Mouse (Mus musculus) neural tube, embryonic 13.5 days (tissue): ENCODE data around the gene Dock4. TPM values are rescaled to one million over a fixed set of nuclear protein-coding genes. Genes with fewer than 3 reads are reported as not detected.
A peak's percentile ranks its signal among the peaks of the same experiment; 100 is the strongest.

ENCODE experiments used
- ATAC-seq: fragments of 200-750 bp; cut with Nextera tagmentation; 2 replicates; pipeline ENCODE4 v1.8.0; 2017; ENCODE audit warnings: low read depth, mild to moderate bottlenecking, moderate TSS enrichment, moderate library complexity
- H3K27ac ChIP-seq: fragments of 300-500 bp; sonication (generic); replicated peaks from 2 replicates; pipeline ENCODE4 v1.5.1; 2015; ENCODE audit warnings: moderate library complexity, mild to moderate bottlenecking, inconsistent platforms
- H3K27me3 ChIP-seq: fragments of 300-500 bp; sonication (generic); 2 replicates; pipeline ENCODE4 v1.6.1; 2015; ENCODE audit warnings: mild to moderate bottlenecking, inconsistent platforms
- H3K36me3 ChIP-seq: fragments of 300-500 bp; sonication (generic); 2 replicates; pipeline ENCODE4 v1.6.1; 2015; ENCODE audit warnings: mild to moderate bottlenecking, inconsistent platforms
- H3K4me1 ChIP-seq: fragments of 300-500 bp; sonication (generic); replicated peaks from 2 replicates; pipeline ENCODE4 v1.6.1; 2015; ENCODE audit warnings: inconsistent platforms
- H3K4me2 ChIP-seq: fragments of 300-500 bp; sonication (generic); 2 replicates; pipeline ENCODE4 v1.6.1; 2015; ENCODE audit warnings: inconsistent platforms, mild to moderate bottlenecking, moderate library complexity
- H3K4me3 ChIP-seq: fragments of 300-500 bp; sonication (generic); 2 replicates; pipeline ENCODE4 v1.5.1; 2015; ENCODE audit warnings: mild to moderate bottlenecking, inconsistent platforms
- H3K9ac ChIP-seq: fragments of 300-500 bp; sonication (generic); 2 replicates; pipeline ENCODE4 v1.6.1; 2015; ENCODE audit warnings: moderate library complexity, mild to moderate bottlenecking, inconsistent platforms
- H3K9me3 ChIP-seq: fragments of 300-500 bp; sonication (generic); 2 replicates; pipeline ENCODE4 v1.6.1; 2016; ENCODE audit warnings: inconsistent platforms
- WGBS: fragments of 180-500 bp; shearing (Covaris S2); methylation state at CpG from one replicate; pipeline ENCODE4 v1.1.7; 2015; 5-methylcytosine and 5-hydroxymethylcytosine counted together
- polyA plus RNA-seq: library from polyadenylated mRNA; unstranded; fragments of >200 nt; fragmentation: Nextera tagmentation; extraction: Ambion mirVana; gene quantifications from 2 replicates; pipeline ENCODE4 v1.2.1, GENCODE M21; 2015

Gene Dock4
- polyA plus RNA-seq, 1 experiment from 2014 or later = 31.8 TPM

DNA sequence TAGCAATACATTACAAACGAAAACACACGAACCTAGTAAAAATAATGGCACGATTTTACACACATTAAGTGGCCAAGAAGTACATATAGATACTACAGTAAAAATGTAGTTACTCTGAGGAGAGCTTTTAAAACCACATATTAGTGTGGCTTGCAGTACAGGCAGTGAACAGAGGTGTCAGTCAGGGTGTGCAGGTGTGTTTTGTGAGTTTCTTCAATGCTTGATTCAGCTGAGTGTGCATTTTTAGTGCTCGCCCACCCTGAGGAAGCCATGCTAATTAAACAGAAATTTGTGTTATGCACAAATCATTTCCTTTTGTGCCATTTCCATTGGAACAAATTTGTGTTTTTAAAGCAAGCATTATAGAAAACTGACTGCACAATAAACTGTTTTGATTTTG is 77.3 kb downstream of the Dock4 start:
- WGBS = 89% methylated on average over 4 of the region's 4 CpGs
- Histone ChIP-seq H3K27ac (no peak overlapping the region), H3K4me3 (no peak overlapping the region), H3K4me1 (no peaks in the 10 kb centered on the region), H3K9ac (no peak overlapping the region), H3K4me2 (no peak overlapping the region), H3K36me3 (no peaks in the 10 kb centered on the region), H3K27me3 (no peaks in the 10 kb centered on the region), H3K9me3 (no peaks in the 10 kb centered on the region)
- ATAC-seq = no peak

DNA sequence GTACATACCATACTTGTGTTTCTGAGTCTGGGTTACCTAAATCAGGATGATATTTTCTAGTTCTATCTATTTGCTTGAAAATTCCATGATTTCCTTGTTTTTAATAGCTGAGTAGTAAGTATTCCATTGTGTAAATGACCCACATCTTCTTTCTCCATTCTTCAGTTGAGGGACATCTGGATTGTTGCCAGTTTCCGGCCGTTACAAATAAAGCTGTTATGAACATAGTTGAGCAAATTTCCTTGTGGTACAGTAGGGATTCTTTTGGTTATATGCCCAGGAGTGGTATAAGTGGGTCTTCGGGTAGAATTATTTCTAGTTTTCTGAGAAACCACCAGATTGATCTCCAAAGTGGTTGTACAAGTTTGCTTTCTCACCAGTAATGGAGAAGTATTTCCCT is 79.3 kb downstream of the Dock4 start:
- no peaks in the 10 kb centered on the region for H3K36me3 ChIP-seq
- H3K9me3 ChIP-seq = no peaks in the 10 kb centered on the region
- no peaks in the 10 kb centered on the region for H3K27me3 ChIP-seq
- WGBS = 90% methylated on average over 3 of the region's 3 CpGs
- H3K4me1 ChIP-seq = no peaks in the 10 kb centered on the region; the same call in 1 of the 2 replicates
- no peak overlapping the region for H3K4me3 ChIP-seq
- no peak for ATAC-seq
- H3K27ac ChIP-seq = no peak overlapping the region
- H3K9ac ChIP-seq = no peak overlapping the region
- H3K4me2 ChIP-seq = no peak overlapping the region

DNA sequence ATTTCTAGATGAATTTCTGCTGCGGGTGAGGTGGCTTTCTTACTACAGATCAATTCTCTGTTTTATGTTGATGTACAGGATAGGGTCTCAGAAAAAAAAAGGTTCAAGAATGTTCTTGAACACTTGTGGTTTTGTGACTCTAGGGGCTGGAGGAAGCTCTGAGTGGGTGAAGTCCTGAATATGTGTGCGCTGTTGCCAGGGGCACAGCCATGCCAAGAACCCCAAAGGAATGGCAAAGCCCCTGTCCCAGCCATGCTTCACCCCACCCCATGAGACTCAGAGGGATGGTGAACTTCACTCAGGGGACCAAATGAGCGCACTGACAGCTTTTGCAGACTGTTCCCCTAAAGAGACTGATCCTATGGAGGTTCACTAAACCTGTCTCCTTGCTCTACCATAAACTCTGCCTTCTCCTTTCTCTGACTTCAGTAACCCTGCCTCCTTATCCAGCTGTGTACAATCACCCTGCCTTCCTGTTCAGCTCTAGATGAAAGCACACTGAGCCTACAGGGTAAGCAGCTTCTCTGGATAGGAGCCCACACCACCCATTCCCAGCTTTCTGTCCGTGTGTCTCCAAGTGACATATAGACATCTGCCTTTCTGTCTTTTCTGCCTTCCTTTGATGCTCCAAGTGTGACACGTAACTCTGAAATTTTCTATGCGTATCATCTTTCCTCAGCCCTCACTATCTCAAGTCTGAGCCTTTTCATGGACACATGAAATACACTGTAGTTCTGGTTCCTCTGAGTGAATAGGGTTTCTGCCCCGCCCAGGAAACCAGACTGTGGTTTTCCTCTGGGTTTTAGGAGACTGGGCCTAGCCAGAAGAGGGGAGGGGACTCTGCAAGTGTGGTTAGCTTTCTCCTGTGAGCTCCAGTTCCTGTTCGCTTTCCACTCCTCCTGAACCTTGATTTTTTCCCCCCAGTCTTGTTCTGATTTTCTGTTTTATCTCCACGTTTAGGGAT is 90.2 kb downstream of the Dock4 start:
- no peak for ATAC-seq
- Histone ChIP-seq H3K27me3 (no peaks in the 10 kb centered on the region), H3K4me1 (0 out of 2 replicates have a peak, but pooled peaks cover 9% of the 10 kb centered on the region), H3K27ac (no peak overlapping the region), H3K9me3 (no peaks in the 10 kb centered on the region), H3K4me2 (no peak overlapping the region), H3K9ac (no peak overlapping the region), H3K36me3 (no peaks in the 10 kb centered on the region), H3K4me3 (no peak overlapping the region)
- WGBS = 85% methylated on average over 9 of the region's 9 CpGs

DNA sequence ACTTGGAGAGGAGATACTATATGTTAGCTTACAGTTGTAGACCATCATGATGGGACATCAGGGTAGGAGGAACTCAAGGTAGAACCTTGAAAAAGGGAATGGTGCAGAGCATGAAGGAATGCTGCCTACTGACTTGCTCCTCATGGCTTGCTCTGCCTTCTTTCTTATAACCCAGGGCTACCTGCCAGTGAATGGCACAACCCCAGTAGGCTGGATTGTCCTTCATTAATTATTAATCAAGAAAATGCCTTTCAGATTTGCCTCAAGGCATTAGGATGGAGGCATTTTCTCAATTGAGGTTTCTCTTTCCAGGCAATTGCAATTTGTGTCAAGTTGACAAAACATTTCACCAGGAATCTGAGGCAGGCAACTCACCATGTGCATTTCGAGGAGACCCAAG is 92.1 kb downstream of the Dock4 start:
- Histone ChIP-seq H3K9me3 (no peaks in the 10 kb centered on the region), H3K4me1 (0 out of 2 replicates have a peak, but pooled peaks cover 9% of the 10 kb centered on the region), H3K36me3 (no peaks in the 10 kb centered on the region), H3K9ac (no peak overlapping the region), H3K4me3 (no peak overlapping the region), H3K27ac (no peak overlapping the region), H3K4me2 (no peak overlapping the region), H3K27me3 (no peaks in the 10 kb centered on the region)
- ATAC-seq = no peak
- 94% methylated on average over 1 of the region's 1 CpGs for WGBS

DNA sequence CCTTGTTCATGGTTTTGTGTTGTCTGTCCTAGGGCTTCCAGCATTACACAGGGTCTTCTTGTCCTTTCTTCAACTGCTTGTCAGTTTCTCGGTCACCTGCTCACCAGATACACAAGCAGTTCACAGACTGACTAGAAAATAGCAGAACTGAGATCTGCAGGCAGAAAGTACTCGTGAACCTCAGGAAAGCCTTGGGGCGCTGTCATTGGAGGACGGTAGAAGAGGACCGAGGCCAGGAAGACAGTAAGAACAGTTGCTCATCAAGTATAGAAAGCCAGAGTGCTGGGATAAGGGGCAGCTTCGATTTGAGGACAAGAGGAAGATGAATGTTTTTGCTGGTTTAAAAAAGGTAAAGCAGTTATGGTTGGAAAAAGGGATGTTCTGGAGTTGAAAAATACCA is 92.6 kb downstream of the Dock4 start:
- no peak for ATAC-seq
- H3K9ac ChIP-seq = no peak overlapping the region
- H3K4me2 ChIP-seq = no peak overlapping the region
- no peaks in the 10 kb centered on the region for H3K9me3 ChIP-seq
- H3K36me3 ChIP-seq = no peaks in the 10 kb centered on the region
- H3K4me1 ChIP-seq = 0 out of 2 replicates have a peak, but pooled peaks cover 9% of the 10 kb centered on the region
- H3K4me3 ChIP-seq = no peak overlapping the region
- WGBS = 82% methylated on average over 6 of the region's 6 CpGs
- H3K27me3 ChIP-seq = no peaks in the 10 kb centered on the region
- no peak overlapping the region for H3K27ac ChIP-seq

DNA sequence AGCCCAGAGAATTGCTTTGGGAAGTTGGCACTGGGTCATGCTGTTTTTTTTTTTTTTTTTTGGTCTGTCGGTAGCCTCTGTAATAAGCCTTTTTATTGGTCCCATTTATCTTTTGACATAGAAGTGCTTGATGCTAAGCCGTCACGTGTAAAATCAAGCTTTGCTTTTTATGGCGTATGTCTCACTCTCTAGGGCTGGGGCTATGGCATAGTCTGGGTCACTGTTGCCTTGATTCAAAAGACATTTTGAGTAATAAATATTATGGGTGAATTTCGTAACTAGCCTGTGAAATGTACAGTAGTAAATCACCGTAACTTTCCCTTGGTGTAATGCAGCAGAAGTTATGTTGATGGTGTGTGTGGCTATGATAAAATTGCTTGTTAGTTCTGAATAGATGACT is 93.0 kb downstream of the Dock4 start:
- WGBS = 60% methylated on average over 6 of the region's 6 CpGs
- no peak overlapping the region for H3K4me2 ChIP-seq
- no peak overlapping the region for H3K27ac ChIP-seq
- H3K36me3 ChIP-seq = no peaks in the 10 kb centered on the region
- H3K4me1 ChIP-seq = 0 out of 2 replicates have a peak, but pooled peaks cover 5% of the 10 kb centered on the region
- H3K9me3 ChIP-seq = no peaks in the 10 kb centered on the region
- no peak overlapping the region for H3K9ac ChIP-seq
- no peak overlapping the region for H3K4me3 ChIP-seq
- H3K27me3 ChIP-seq = no peaks in the 10 kb centered on the region
- peak; percentile 62 for ATAC-seq

DNA sequence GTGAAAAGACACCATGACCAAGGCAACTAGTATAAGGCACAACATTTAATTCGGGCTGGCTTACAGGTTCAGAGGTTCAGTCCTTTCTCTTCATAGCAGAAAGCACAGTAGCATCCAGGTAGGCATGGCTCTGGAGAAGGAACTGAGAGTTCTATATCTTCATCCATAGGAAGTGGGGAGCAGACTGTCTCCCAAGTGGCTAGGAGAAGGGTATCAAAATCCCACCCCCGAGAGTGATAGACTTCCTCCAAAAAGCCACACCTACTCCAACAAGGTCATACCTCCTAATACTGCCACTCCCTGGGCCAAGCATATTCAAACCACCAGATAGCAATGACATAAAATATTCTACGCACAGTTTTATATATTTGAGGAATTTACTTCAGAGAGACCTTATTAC is 98.5 kb downstream of the Dock4 start:
- no peak overlapping the region for H3K27ac ChIP-seq
- H3K4me1 ChIP-seq = peaks cover 12% of the 10 kb centered on the region
- H3K27me3 ChIP-seq = no peaks in the 10 kb centered on the region
- 87% methylated on average over 3 of the region's 3 CpGs for WGBS
- no peak overlapping the region for H3K4me2 ChIP-seq
- no peaks in the 10 kb centered on the region for H3K36me3 ChIP-seq
- no peaks in the 10 kb centered on the region for H3K9me3 ChIP-seq
- no peak overlapping the region for H3K9ac ChIP-seq
- no peak for ATAC-seq
- no peak overlapping the region for H3K4me3 ChIP-seq

DNA sequence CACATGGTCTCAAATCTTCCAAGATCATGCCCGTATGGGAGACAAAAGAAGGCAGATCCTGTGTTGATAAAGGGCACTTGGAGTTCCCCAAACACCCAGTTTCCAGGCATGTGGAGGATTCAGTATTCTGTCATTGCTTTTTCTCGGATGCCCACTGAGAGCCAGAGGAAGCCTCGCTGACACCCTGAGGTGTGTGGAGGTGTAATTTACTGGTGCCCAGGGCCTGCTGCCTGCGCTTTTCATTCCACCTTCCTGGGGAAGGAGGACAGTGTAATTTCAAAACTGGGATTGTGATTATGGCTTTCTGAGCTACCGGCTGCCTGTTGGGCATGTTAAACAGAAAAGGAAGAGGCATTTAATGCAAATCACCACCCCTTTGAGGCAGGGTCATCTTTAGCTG is 101.1 kb downstream of the Dock4 start:
- no peak for ATAC-seq
- Histone ChIP-seq H3K9me3 (no peaks in the 10 kb centered on the region), H3K27me3 (no peaks in the 10 kb centered on the region), H3K4me3 (no peak overlapping the region), H3K36me3 (no peaks in the 10 kb centered on the region), H3K27ac (peak overlapping the region; percentile 61), H3K4me2 (no peak overlapping the region), H3K9ac (no peak overlapping the region), H3K4me1 (peaks cover 12% of the 10 kb centered on the region)
- 32% methylated on average over 5 of the region's 5 CpGs for WGBS

DNA sequence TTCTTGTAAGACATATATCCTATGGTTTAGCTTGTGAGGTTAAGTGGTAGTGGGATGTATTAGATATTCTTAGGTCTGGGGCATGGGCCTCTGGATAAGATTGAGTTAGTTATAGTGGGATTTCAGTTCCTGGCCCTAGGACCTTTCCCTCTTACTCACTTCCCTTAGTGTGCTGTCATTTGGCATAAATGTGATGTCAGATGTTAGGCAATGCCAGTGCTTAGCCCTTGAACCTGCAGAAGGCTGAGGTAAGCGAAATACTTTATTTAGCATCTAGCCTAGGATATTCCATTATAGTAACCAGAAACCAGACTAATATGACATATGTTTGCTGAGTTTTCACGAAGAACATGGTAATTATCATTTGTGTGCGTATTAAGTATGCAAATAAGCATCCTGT is 105.6 kb downstream of the Dock4 start:
- Histone ChIP-seq H3K36me3 (no peaks in the 10 kb centered on the region), H3K4me3 (no peak overlapping the region), H3K4me2 (no peak overlapping the region), H3K9me3 (no peaks in the 10 kb centered on the region), H3K9ac (no peak overlapping the region), H3K4me1 (peaks cover 9% of the 10 kb centered on the region), H3K27ac (no peak overlapping the region), H3K27me3 (no peaks in the 10 kb centered on the region)
- ATAC-seq = no peak
- 88% methylated on average over 3 of the region's 3 CpGs for WGBS

DNA sequence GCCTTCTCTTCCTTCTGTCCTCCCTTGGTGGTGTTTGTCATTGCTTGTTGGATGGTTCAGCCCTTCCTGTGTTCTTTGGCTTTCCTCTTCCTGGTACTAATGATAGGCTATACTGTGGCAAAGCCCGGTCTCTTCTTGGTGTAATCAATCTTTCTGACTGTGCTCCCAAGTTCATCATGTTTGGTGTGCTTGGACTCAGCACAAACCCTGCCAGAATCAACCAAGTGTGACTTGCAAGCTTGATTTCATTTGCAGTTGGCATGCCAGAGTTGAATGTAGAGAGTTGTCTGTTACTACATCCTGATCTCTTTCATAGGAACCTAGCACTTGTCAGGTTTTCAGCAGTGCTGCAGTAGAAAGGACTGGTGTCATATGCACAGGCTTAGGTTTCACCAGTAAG is 106.4 kb downstream of the Dock4 start:
- 56% methylated on average over 1 of the region's 1 CpGs for WGBS
- ATAC-seq = no peak
- no peak overlapping the region for H3K4me3 ChIP-seq
- no peaks in the 10 kb centered on the region for H3K27me3 ChIP-seq
- H3K4me2 ChIP-seq = no peak overlapping the region
- H3K4me1 ChIP-seq = peaks cover under 1% of the 10 kb centered on the region; the same call in 1 of the 2 replicates
- no peaks in the 10 kb centered on the region for H3K9me3 ChIP-seq
- H3K9ac ChIP-seq = no peak overlapping the region
- H3K27ac ChIP-seq = no peak overlapping the region
- H3K36me3 ChIP-seq = no peaks in the 10 kb centered on the region

DNA sequence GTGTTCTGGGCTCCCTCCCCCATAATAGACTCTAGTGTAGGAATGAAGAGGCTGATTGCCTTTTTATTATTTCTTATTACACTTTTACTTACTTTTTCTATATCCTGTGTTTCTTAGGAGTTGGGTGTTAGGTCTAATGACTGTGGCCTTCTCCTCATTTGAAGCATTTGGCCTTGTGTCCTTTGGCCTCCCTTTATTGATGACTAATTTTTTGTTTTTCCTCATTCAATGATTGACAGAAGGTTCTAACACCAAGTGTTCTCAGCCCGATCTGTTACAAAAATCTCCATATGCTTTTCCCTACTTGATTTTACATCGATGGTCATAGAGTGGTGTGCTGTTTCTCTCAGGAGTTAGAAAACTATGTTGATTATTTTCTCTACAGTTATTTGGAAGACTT is 108.2 kb downstream of the Dock4 start:
- no peak overlapping the region for H3K9ac ChIP-seq
- H3K4me1 ChIP-seq = no peaks in the 10 kb centered on the region
- H3K36me3 ChIP-seq = no peaks in the 10 kb centered on the region
- no peak for ATAC-seq
- no peak overlapping the region for H3K4me2 ChIP-seq
- no peaks in the 10 kb centered on the region for H3K27me3 ChIP-seq
- H3K27ac ChIP-seq = no peak overlapping the region
- WGBS = 94% methylated on average over 2 of the region's 2 CpGs
- H3K9me3 ChIP-seq = no peaks in the 10 kb centered on the region
- no peak overlapping the region for H3K4me3 ChIP-seq

DNA sequence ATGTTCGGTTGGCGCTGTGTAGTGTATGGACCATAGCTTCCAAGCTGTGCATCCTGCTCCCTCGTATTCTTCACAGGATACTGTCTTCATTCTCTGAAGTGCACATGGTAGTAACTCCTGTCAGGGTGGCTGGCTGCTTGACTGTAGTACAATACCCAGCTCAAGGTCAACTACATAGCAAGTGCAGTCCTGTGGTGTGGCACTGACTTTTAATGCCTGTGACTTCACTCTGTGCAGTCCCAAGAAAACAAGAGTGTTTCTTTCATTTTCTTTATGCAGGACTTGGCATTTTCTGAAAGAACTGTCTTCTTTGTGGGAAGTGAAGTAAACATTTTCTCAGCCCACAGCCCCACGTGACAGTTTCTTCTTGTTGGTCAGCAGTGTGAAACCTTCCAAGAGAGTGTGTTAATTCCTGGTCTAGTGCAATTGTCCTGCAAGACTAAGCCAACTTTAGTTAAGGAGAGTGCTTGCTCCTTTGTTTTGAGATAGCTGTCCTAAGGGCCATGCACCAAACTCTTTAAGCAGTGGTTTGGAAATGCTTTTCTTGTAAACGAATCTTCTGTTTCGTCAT is 109.3 kb downstream of the Dock4 start:
- Histone ChIP-seq H3K9ac (no peak overlapping the region), H3K4me1 (no peaks in the 10 kb centered on the region), H3K9me3 (no peaks in the 10 kb centered on the region), H3K4me2 (no peak overlapping the region), H3K4me3 (no peak overlapping the region), H3K27ac (no peak overlapping the region), H3K27me3 (no peaks in the 10 kb centered on the region), H3K36me3 (no peaks in the 10 kb centered on the region)
- 85% methylated on average over 6 of the region's 6 CpGs for WGBS
- ATAC-seq = no peak
